Mouse (Mus musculus) CD8-positive naive resting alpha-beta T cell, adult 2 months (primary cell): ENCODE data around the gene Stk11.

Experiments used
- DNase-seq, 2 experiments: peaks; one replicate each; pipeline ENCODE4 v3.0.0; 2022; ENCODE audit warnings: low read depth in 2 of 2, low spot score in 2 of 2

Stk11 gene

DNA sequence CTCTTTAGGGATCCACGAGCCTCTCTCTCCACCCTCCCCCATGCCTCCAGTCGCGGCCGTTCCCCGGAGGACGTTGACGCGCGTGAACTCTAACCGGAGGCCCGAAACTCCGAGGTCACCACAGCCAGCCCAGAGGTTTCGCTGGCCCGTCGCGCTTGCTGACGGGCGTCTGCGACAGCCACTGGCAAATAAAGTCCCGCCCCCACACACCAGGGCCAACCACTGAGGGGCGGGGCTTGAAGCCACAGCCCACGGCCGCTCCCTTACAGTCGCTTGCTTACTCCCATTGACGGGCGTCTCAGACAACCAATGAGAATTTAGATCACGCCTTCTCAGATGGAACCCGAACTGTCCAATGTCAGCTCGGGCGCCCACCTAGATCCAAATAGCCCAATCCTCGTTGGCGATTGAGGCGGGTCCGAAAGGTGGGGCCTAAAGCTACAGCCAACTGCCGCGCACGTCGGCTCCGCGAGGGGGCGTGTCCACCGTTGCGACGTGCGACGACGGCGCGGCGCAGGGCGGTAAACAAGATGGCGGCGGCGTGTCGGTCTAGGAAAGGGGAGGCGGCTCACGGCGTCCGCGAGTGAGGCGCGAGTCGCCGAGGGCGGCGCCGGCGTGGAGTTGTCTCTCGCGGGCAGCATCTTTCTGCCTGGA lies at the start of gene Stk11:
Gene Stk11 (plus strand): TSS at position 514 of the 654 bp plus-strand sequence.
- DNase-seq, result peak; percentile 96 to 97

DNA sequence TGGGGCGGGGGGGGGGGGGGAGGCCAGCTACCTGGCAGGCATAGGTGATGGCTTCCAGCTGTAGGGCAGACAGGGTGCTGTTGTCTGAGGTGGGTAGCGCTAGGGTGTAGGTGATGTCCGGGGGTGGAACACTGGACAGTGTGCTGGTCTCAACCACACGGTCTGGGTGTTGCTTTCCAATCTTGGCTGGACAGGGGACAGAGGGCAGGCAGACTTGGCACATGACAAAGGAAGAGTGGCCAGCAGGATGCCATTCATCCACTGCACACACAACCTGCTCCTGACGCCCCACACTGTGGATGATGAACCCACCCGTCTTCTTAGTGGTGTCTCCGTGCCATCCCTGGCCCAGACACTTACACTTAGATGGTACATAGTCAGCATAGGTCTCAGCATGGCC lies 46.4 kb upstream of the Stk11 start:
- no peak for DNase-seq

DNA sequence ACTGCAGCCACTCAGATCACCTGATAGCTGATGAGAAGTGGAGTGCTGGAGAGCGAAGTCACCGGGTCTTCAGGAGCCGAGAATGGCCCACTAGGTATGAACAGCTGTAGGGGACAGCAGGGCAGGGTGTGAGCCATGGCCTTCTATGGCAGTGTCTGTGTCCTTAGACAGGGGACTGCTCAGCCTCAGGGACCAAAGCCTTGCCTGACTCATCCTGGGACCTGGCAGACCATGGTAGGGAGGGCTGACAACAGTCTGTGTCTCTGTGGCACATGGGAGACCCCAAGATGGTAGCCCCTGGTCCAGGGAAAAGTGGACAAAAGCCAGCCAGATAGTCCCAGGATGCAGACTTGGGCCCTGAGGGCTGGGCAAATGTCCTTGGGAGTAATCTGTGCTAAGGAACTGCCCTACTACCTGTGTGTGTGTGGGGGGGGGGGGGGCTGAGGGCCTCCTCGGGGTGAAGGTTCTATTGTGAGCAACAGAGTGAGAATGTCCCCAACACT lies 45.6 kb upstream of the Stk11 start:
- no peak for DNase-seq

GRCm38 (mm10) chr10:80070837-80071515 lies 44.6 kb upstream of the Stk11 start:
- no peak for DNase-seq

- no peak for DNase-seq
Measured at GRCm38 (mm10) chr10:80071516-80071900, 44.1 kb upstream of the Stk11 start.

- no peak for DNase-seq
Measured at GRCm38 (mm10) chr10:80072623-80073489, 42.7 kb upstream of the Stk11 start.

- DNase-seq, result peak; percentile 73 to 79
Measured at GRCm38 (mm10) chr10:80074813-80075601, 40.6 kb upstream of the Stk11 start.

DNA sequence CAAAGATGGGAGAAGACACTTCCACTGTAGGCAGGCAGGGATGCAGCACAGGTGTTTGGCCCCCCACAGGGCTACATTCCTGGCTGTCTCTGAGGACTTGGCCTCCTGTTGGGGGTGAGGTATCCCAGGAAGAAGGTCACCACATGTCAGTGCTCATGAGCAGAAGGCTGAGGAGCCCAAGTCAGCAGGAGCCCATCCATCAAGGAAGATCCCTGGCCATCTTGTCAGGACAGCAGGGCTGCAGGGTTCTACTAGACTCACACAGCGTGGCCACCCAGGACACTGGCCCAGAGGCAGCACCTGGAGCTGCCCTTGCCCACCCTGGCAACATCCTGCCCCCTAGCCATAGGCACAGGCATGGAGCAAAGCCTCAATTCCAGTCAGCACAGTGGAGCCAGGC lies 39.7 kb upstream of the Stk11 start:
- no peak for DNase-seq

- DNase-seq, result no peak
Measured at GRCm38 (mm10) chr10:80076386-80076785, 39.2 kb upstream of the Stk11 start.

DNA sequence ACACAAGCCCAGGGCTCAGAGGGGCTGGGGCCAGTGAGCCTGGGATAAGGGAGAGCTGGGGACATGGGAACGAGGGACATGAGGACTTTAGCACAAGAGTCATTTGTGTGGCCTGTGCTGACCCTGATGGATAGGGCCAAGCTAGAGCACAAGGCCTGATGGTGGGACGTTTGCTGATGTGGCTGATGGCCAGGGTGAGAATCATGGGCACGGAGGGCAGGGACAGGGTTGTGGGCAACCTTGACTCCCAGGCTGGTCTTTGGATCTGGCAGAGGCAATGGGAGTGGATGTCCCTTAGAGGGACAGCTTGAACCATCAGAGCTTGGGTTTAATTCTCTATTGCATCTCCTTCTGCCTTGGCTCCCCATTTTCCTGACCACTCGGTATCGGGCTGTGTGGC lies 38.3 kb upstream of the Stk11 start:
- no peak for DNase-seq

- no peak for DNase-seq
Measured at GRCm38 (mm10) chr10:80078366-80078765, 37.2 kb upstream of the Stk11 start.

- DNase-seq, result no peak
Measured at GRCm38 (mm10) chr10:80080396-80081070, 35.1 kb upstream of the Stk11 start.

GRCm38 (mm10) chr10:80081075-80081474 lies 34.5 kb upstream of the Stk11 start:
- DNase-seq, result no peak

- no peak for DNase-seq
Measured at GRCm38 (mm10) chr10:80084817-80085487, 30.7 kb upstream of the Stk11 start.

- no peak for DNase-seq
Measured at GRCm38 (mm10) chr10:80086847-80087246, 28.8 kb upstream of the Stk11 start.

- no peak for DNase-seq
Measured at GRCm38 (mm10) chr10:80087483-80087882, 28.1 kb upstream of the Stk11 start.

GRCm38 (mm10) chr10:80089146-80089545 lies 26.5 kb upstream of the Stk11 start:
- DNase-seq, result no peak

DNA sequence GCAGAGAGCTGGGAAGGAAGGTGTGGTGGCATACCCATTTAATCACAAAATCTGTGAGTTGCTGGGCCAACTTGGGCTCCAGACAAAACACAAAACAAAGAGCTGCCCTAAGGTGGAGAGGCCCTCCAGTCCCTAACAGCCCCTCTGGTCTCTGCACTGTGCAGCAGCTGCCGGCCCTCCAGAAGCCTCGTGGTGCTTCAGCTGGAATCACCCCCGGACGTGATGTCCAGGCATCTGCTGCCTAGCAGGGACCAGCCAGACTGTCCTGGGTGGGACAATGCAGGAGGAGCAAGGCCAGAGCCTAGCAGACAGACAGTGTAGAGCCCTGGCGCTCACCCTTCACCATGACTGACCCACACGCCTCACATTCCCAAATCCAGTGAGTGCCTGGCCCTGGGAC lies 24.1 kb upstream of the Stk11 start:
- no peak for DNase-seq

DNA sequence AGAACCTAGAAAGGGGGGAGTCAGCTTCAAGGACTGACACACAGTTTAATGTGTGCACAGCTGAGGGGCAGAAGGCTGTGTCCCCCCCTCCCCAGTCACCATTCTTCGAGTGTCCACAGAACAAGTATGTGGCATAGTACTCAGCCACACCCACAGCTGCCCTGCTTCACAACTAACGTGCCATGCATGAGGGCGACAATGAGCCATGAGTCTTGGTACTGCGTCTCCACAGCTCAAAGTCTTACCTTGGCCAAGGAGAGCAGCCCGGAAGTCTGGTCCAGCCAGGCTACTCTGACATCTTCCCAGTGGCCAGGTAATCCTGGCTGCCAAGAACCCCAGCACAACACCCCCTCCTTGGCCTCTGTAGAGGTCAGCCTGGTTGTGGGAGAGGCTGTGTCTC lies 22.9 kb upstream of the Stk11 start:
- DNase-seq, result no peak

GRCm38 (mm10) chr10:80094085-80094484 lies 21.5 kb upstream of the Stk11 start:
- no peak for DNase-seq
